Mouse (Mus musculus) yolk sac, embryonic 10.5 days (tissue): ENCODE measurements around the gene Apoh.

ENCODE experiments used
- DNase-seq: peaks from one replicate; pipeline ENCODE4 v3.0.0-alpha.2; 2017; ENCODE audit warnings: low spot score

The Apoh gene

GRCm38 (mm10) chr11:108333583-108334379 is 9.4 kb upstream of the Apoh start:
- no peak for DNase-seq

- no peak for DNase-seq
Measured at GRCm38 (mm10) chr11:108334658-108335057, 8.5 kb upstream of the Apoh start.

GRCm38 (mm10) chr11:108335536-108335935 is 7.6 kb upstream of the Apoh start:
- DNase-seq = no peak

- DNase-seq = no peak
Measured at GRCm38 (mm10) chr11:108336445-108336844, 6.7 kb upstream of the Apoh start.

GRCm38 (mm10) chr11:108340293-108340692 is 2.9 kb upstream of the Apoh start:
- no peak for DNase-seq

GRCm38 (mm10) chr11:108341783-108342182 is 1.4 kb upstream of the Apoh start:
- DNase-seq = no peak

- DNase-seq = peak; percentile 90
Measured at GRCm38 (mm10) chr11:108343789-108344462, 772 bp downstream of the Apoh start, which contains the start of gene Prkca. Prkca (minus strand) TSS chr11:108343928.

GRCm38 (mm10) chr11:108344759-108345158 is 1.6 kb downstream of the Apoh start:
- DNase-seq = no peak

- DNase-seq = no peak
Measured at GRCm38 (mm10) chr11:108345321-108345720, 2.2 kb downstream of the Apoh start.

GRCm38 (mm10) chr11:108350799-108351198 is 7.6 kb downstream of the Apoh start:
- no peak for DNase-seq

- DNase-seq = no peak
Measured at GRCm38 (mm10) chr11:108352842-108353388, 9.8 kb downstream of the Apoh start.

- DNase-seq = no peak
Measured at GRCm38 (mm10) chr11:108356020-108356419, 12.9 kb downstream of the Apoh start.

GRCm38 (mm10) chr11:108358911-108359310 is 15.8 kb downstream of the Apoh start:
- DNase-seq = no peak

- DNase-seq = no peak
Measured at GRCm38 (mm10) chr11:108360983-108361382, 17.8 kb downstream of the Apoh start.

- DNase-seq = no peak
Measured at GRCm38 (mm10) chr11:108362965-108363364, 19.8 kb downstream of the Apoh start.

- no peak for DNase-seq
Measured at GRCm38 (mm10) chr11:108363991-108364390, 20.8 kb downstream of the Apoh start.

- DNase-seq = peak; percentile 7
Measured at GRCm38 (mm10) chr11:108364945-108365589, 21.9 kb downstream of the Apoh start.

GRCm38 (mm10) chr11:108365600-108365999 is 22.4 kb downstream of the Apoh start:
- DNase-seq = no peak

GRCm38 (mm10) chr11:108367046-108367445 is 23.9 kb downstream of the Apoh start:
- DNase-seq = no peak

GRCm38 (mm10) chr11:108376815-108377214 is 33.7 kb downstream of the Apoh start:
- DNase-seq = no peak

- peak; percentile 75 for DNase-seq
Measured at GRCm38 (mm10) chr11:108377680-108378362, 34.7 kb downstream of the Apoh start.

- no peak for DNase-seq
Measured at GRCm38 (mm10) chr11:108378363-108378751, 35.2 kb downstream of the Apoh start.
